Mouse (Mus musculus): ENCODE data around the gene Stard13. TPM values are rescaled to one million over a fixed set of nuclear protein-coding genes. Genes with fewer than 3 reads are reported as not detected.
A peak's percentile ranks its signal among the peaks of the same experiment; 100 is the strongest.

Stard13 gene
- 3.7 and 5.1 TPM in 2 replicates for polyA plus RNA-seq (2015; fragmentation: Nextera tagmentation; extraction: Ambion mirVana)

DNA sequence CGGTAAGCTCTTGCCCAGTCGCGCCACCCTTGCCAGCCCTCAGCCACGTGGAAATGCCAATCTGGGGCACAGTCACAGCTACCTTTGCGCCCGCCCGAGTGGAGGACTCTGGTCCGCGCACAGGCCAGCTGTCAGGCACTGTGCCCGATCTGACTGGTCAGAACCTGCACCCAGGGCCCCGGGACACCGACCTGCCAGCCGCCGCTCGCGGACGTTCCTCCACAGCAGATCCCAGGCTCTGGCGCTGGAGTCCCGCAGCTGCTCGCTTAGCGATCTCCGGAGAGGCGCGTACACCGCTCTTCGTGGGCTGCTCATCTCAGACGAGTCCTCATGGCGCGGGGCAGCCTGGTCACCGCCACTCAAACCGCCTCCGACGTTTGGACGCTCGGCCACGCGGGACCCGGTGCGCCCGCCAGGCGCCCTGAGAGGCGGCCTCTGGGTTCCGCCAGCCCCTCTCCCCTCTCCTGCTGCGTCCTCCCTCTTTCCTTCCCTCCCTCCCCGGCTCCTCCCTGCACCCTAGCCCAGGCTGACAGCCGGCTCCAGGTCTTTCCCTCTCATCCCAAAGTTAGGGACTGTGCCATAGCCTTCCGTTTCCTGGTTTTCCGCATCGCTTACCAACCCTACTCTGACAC is at the start of gene Stard13:
Gene Stard13, minus strand, starts transcription at position 437 of the 632 bp plus-strand sequence.
- Histone ChIP-seq H3K27ac (ENCODE audit: low read depth, low read length) (peak within 1 kb of the TSS; percentile 46), H3K4me2 (replicated peaks; ENCODE audit: low read depth) (peak within 1 kb of the TSS; percentile 93), H3K4me3 (ENCODE audit: low read depth, low read length) (peak within 1 kb of the TSS; percentile 58), H3K4me1 (replicated peaks; ENCODE audit: control insufficient read depth, insufficient read depth, low read length) (peaks cover 6% of the 10 kb centered on the region; the same call in 1 of the 2 replicates), H3K36me3 (ENCODE audit: control insufficient read depth, insufficient read depth) (no peaks in the 10 kb centered on the region), H3K27me3 (replicated peaks; ENCODE audit: control insufficient read depth, insufficient read depth, low read length) (no peaks in the 10 kb centered on the region), H3K9me3 (ENCODE audit: control insufficient read depth) (no peaks in the 10 kb centered on the region), H3K9ac (ENCODE audit: low read depth, low read length) (peak within 1 kb of the TSS; percentile 56)
- peak; percentile 89 for ATAC-seq
- WGBS, result under 1% methylated on average over 49 of the region's 49 CpGs
- TF ChIP-seq CTCF (IDR thresholded peaks at IDR 0.05; ENCODE audit: low read depth), result no peak

- Histone ChIP-seq H3K36me3 (ENCODE audit: control insufficient read depth, insufficient read depth) (no peaks in the 10 kb centered on the region), H3K9ac (ENCODE audit: low read depth, low read length) (no peak overlapping the region), H3K4me3 (ENCODE audit: low read depth, low read length) (no peak overlapping the region), H3K9me3 (ENCODE audit: control insufficient read depth) (no peaks in the 10 kb centered on the region), H3K27ac (ENCODE audit: low read depth, low read length) (no peak overlapping the region), H3K27me3 (replicated peaks; ENCODE audit: control insufficient read depth, insufficient read depth, low read length) (no peaks in the 10 kb centered on the region), H3K4me2 (replicated peaks; ENCODE audit: low read depth) (no peak overlapping the region), H3K4me1 (replicated peaks; ENCODE audit: control insufficient read depth, insufficient read depth, low read length) (no peaks in the 10 kb centered on the region)
- WGBS, result 85% methylated on average over 7 of the region's 7 CpGs
- no peak for ATAC-seq
- TF ChIP-seq CTCF (IDR thresholded peaks at IDR 0.05; ENCODE audit: low read depth), result no peak
Observed at GRCm38 (mm10) chr5:151279531-151279930, 45.9 kb upstream of the Stard13 start.

- H3K27me3 ChIP-seq (replicated peaks; ENCODE audit: control insufficient read depth, insufficient read depth, low read length), result no peaks in the 10 kb centered on the region
- H3K27ac ChIP-seq (ENCODE audit: low read depth, low read length), result no peak overlapping the region
- TF ChIP-seq CTCF (IDR thresholded peaks at IDR 0.05; ENCODE audit: low read depth), result no peak
- H3K36me3 ChIP-seq (ENCODE audit: control insufficient read depth, insufficient read depth), result no peaks in the 10 kb centered on the region
- no peaks in the 10 kb centered on the region for H3K4me1 ChIP-seq (replicated peaks; ENCODE audit: control insufficient read depth, insufficient read depth, low read length)
- WGBS, result 78% methylated on average over 6 of the region's 6 CpGs
- no peaks in the 10 kb centered on the region for H3K9me3 ChIP-seq (ENCODE audit: control insufficient read depth)
- ATAC-seq, result no peak
- no peak overlapping the region for H3K4me3 ChIP-seq (ENCODE audit: low read depth, low read length)
- no peak overlapping the region for H3K9ac ChIP-seq (ENCODE audit: low read depth, low read length)
- no peak overlapping the region for H3K4me2 ChIP-seq (replicated peaks; ENCODE audit: low read depth)
Observed at GRCm38 (mm10) chr5:151277927-151278326, 44.3 kb upstream of the Stard13 start.

GRCm38 (mm10) chr5:151275986-151276385 is 42.4 kb upstream of the Stard13 start:
- Histone ChIP-seq H3K4me1 (replicated peaks; ENCODE audit: control insufficient read depth, insufficient read depth, low read length) (no peaks in the 10 kb centered on the region), H3K4me3 (ENCODE audit: low read depth, low read length) (no peak overlapping the region), H3K4me2 (replicated peaks; ENCODE audit: low read depth) (no peak overlapping the region), H3K27me3 (replicated peaks; ENCODE audit: control insufficient read depth, insufficient read depth, low read length) (no peaks in the 10 kb centered on the region), H3K9ac (ENCODE audit: low read depth, low read length) (no peak overlapping the region), H3K27ac (ENCODE audit: low read depth, low read length) (no peak overlapping the region), H3K36me3 (ENCODE audit: control insufficient read depth, insufficient read depth) (no peaks in the 10 kb centered on the region), H3K9me3 (ENCODE audit: control insufficient read depth) (no peaks in the 10 kb centered on the region)
- WGBS, result 95% methylated on average over 2 of the region's 2 CpGs
- no peak for ATAC-seq
- no peak for TF ChIP-seq CTCF (IDR thresholded peaks at IDR 0.05; ENCODE audit: low read depth)

DNA sequence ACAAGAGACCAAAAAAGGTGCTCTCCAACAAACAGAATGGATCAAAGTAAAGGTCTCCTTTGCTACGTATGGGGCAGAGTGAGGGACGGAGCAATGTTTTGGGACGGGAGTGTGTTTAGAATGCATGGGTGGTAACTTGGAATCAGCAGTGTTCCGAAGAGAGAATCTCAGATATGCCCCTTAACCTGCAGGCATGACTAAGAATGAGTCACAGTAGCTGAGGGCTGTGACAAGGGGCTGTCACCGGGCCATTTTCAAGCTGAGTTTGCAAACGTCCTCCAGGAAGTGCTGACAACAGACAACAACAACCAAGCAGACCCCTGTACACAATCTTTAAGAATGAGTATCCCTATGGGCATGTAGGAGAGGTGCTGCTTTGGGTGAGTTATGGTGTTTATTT is 40.6 kb upstream of the Stard13 start:
- Histone ChIP-seq H3K27me3 (replicated peaks; ENCODE audit: control insufficient read depth, insufficient read depth, low read length) (no peaks in the 10 kb centered on the region), H3K9me3 (ENCODE audit: control insufficient read depth) (no peaks in the 10 kb centered on the region), H3K4me1 (replicated peaks; ENCODE audit: control insufficient read depth, insufficient read depth, low read length) (no peaks in the 10 kb centered on the region), H3K4me3 (ENCODE audit: low read depth, low read length) (no peak overlapping the region), H3K36me3 (ENCODE audit: control insufficient read depth, insufficient read depth) (no peaks in the 10 kb centered on the region), H3K27ac (ENCODE audit: low read depth, low read length) (no peak overlapping the region), H3K9ac (ENCODE audit: low read depth, low read length) (no peak overlapping the region), H3K4me2 (replicated peaks; ENCODE audit: low read depth) (no peak overlapping the region)
- WGBS, result 69% methylated on average over 6 of the region's 6 CpGs
- TF ChIP-seq CTCF (IDR thresholded peaks at IDR 0.05; ENCODE audit: low read depth), result no peak
- no peak for ATAC-seq

GRCm38 (mm10) chr5:151270815-151271214 is 37.2 kb upstream of the Stard13 start:
- ATAC-seq, result no peak
- Histone ChIP-seq H3K9ac (ENCODE audit: low read depth, low read length) (no peak overlapping the region), H3K4me1 (replicated peaks; ENCODE audit: control insufficient read depth, insufficient read depth, low read length) (no peaks in the 10 kb centered on the region), H3K27ac (ENCODE audit: low read depth, low read length) (no peak overlapping the region), H3K4me2 (replicated peaks; ENCODE audit: low read depth) (no peak overlapping the region), H3K4me3 (ENCODE audit: low read depth, low read length) (no peak overlapping the region), H3K36me3 (ENCODE audit: control insufficient read depth, insufficient read depth) (no peaks in the 10 kb centered on the region), H3K27me3 (replicated peaks; ENCODE audit: control insufficient read depth, insufficient read depth, low read length) (no peaks in the 10 kb centered on the region), H3K9me3 (ENCODE audit: control insufficient read depth) (no peaks in the 10 kb centered on the region)
- WGBS, result 73% methylated on average over 5 of the region's 5 CpGs
- no peak for TF ChIP-seq CTCF (IDR thresholded peaks at IDR 0.05; ENCODE audit: low read depth)

Data from intestine, postnatal 0 days (tissue).